Mouse (Mus musculus) heart, adult 8-10 months (tissue): ENCODE measurements around the gene Slc4a11. TPM values are rescaled to one million over a fixed set of nuclear protein-coding genes. Genes with fewer than 3 reads are reported as not detected.

ENCODE experiments used
- DNase-seq: peaks from one replicate; pipeline ENCODE4 v3.0.0; 2022; ENCODE audit warnings: low spot score
- total RNA-seq, 4 experiments: library from RNA; stranded (reverse); gene quantifications; 2 replicates each; pipeline ENCODE4 v1.2.4; 2022

Slc4a11 gene
- under 1 TPM in 3 of 4 experiments, not detected in 1; 0.17 to 0.28 (median 0.22) TPM for total RNA-seq

- DNase-seq = peak; percentile 11
These were observed at the start of gene Slc4a11 for GRCm38 (mm10) chr2:130697153-130697810. TSS of gene Slc4a11 (minus strand) at chr2:130697519.

GRCm38 (mm10) chr2:130743576-130743975, 46.3 kb upstream of the Slc4a11 start:
- DNase-seq = no peak

- DNase-seq = no peak
These were observed 42.8 kb upstream of the Slc4a11 start for GRCm38 (mm10) chr2:130740096-130740495.

- DNase-seq = no peak
These were observed 40.7 kb upstream of the Slc4a11 start for GRCm38 (mm10) chr2:130738019-130738418.

- no peak for DNase-seq
These were observed 38.0 kb upstream of the Slc4a11 start for GRCm38 (mm10) chr2:130735281-130735680.

GRCm38 (mm10) chr2:130733444-130733843, 36.1 kb upstream of the Slc4a11 start:
- no peak for DNase-seq

GRCm38 (mm10) chr2:130731855-130732254, 34.5 kb upstream of the Slc4a11 start:
- DNase-seq = no peak

DNA sequence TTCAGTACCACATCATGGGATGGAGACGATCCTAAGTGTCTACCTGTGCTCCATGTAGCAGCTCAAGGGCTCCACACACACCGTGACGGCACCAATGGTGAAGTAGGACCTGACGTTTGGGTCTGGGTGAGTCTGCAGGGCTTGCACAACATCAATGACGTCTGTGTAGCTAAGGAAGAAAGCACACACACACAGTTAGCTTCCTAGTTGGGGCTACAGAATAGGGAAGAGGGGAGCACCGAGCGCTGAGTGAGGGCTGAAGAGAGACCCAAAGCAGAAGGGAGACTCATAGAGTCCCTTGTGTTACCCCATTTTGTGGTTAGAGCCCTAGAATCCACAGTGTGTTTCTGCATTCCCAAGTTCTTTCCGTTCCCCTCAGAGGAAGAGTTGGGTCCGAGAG, 33.4 kb upstream of the Slc4a11 start:
- no peak for DNase-seq

DNA sequence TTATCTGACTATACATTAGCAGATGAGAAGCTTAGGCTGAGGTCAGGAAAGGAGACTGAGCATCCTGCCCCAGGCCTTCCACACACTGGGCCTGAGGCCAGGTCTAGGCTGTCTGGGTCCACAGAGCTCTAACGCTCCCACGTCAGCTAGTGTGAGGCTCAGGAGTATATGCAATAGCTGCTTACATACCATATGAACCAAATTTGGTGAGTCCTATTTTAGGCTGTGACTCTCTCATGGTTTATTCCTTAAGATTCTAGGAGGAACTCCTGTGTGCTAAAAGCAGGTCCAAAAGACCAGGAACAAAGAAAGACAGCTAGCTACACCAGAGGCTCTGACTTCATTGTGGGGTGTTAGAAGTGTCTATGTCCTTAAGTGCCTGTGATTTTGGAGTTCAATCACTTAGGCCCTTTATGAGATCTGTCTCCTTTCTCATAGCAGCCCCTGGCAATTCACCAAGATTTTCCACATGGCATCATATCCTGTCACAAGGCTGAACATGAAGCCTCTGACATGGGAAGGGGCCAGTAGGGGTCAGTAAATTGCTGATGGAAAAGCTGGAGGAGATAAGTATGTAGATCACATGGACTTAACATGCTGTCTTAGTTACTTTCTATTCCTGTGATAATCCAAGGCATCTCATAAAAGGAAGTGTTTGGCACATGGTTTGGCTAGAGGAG, 31.7 kb upstream of the Slc4a11 start:
- no peak for DNase-seq

DNA sequence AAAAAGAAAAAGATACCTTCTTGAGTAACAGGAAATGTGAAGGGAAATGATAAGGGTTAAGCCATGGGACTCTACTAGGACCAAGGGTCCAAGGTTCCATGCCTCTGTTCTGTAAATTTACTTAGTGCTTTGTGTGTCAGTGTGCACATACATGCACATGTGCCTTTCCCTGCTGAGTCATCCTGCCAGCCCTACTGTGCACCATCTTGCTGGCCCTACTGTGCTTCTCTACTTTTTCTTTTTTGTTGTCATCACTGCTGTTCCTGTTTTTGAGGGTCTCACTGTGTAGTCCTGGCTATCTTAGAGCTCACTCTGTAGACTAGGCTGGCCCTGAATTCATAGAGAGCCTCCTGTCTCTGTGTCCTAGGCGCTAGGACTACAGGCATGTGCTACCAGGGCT, 30.4 kb upstream of the Slc4a11 start:
- DNase-seq = no peak

DNA sequence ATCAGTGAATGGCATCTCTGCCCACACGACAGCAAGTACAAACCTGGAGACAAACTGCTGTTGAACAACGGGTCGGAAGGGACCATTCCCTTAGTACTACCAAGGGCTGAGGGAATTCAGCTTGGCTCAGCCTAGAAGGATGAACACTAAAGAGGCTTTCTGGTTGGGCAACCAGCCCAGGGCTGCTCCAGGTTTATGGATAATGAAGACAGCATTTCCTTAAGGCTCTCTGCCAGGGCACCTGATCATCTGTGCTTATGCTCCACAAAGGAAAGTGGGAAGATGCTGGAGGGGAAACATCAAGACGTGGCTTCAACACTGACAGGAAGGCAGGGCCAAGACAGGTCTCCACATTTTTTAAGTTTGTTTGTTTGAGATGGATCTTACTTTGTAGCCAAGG, 27.1 kb upstream of the Slc4a11 start:
- DNase-seq = no peak

DNA sequence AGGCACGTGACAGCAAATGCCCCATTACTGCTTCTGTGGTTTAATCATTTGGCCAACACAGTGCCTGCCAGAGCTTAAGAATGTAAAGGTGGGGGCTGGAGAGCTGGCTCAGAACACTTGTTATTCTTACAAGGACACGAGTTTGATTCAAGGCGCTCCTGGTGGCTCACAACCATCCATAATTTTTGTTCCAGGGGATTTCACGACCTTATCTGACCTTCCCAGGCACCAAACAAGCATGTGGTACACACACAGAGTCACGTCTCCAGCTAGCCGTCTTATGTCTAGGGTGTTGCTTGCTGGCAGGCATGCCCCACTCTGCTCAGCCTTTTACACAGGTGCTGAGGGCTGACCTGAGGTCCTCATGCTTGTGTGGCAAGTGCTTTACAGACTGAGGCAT, 20.6 kb upstream of the Slc4a11 start:
- DNase-seq = no peak

- no peak for DNase-seq
These were observed 9.7 kb upstream of the Slc4a11 start for GRCm38 (mm10) chr2:130707057-130707456.

GRCm38 (mm10) chr2:130706602-130707001, 9.3 kb upstream of the Slc4a11 start:
- no peak for DNase-seq

DNA sequence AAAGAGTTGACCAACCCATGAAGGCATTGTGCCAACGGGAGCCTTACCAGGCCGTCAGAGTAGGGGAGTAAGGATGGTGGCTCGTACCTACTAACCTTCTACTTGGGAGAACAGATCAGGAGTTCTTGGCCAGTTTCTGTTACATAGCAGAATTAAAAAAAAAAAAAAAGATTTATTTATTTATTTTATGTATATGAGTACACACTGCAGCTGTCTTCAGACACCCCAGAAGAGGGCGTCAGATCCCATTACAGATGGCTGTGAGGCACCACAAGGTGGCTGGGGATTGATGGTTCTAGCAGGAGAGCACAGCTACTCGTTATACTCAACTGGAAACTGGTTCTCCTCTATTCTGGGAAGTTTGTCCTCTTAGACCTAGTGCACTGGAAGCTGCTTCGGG, 7.9 kb upstream of the Slc4a11 start:
- no peak for DNase-seq

DNA sequence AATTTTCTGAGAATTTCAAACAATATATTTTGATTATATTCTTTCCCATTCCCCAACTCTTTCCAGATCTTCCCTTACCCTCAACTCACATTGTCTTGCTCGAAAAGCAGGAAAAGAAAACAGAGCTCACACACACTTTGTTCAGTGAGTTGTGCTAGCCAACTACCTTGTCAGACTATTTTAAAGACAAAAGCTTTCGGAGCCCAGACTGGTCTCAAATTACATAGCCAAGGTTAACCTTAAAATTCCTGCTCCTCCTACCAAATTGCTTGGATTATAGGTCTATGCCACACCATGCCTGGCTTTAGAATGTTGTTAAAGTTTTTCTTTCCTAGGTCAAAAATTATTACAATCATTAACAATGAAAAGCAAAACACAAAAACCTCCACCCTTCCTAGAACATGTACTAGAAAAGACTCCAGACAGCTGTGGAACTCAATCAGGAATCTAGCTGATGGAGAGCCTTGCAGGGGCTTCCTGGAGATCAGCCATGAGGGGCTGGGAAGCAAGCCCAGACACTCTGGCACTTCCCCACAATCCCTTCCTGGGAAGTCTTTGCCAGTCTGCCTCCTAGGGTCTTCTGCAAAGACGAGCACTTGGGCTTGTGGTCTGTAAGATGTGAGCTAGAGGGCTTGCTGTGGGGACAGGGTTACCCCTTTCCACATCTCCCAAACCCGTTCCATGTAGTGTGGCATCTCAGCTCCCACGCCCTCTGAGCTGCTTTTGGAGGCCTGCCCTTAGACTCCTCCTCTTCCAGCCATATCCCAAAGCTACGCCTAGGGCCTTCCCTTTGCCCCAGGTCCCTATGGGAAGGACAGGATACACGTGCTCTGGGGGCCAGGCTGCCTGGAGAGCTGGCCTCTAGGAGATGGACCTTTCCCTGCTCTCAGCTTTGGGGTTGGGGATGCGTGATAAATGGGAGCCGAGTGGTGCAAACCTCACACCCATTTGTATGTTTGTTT, 7.0 kb upstream of the Slc4a11 start:
- DNase-seq = no peak

DNA sequence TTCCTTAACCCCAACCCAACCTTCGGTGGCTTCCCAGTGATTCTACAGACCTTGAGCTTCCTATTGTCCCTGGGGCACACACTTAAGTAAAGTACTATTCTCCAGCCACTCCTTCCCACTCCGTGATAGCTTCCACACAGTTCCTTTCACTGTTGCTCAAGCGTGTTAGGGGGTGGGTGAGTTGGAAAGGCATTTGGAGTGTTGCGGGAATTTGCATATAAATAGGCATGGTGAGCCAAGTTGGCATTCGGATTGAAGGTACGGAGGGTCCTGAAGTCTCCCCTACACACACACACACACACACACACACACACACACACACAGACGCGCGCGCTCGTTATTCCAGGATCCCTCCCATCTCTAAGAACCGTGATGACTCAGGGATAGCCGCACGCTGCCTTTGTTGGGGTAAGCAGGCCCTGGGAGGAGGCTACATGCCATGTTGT, 525 bp upstream of the Slc4a11 start:
- no peak for DNase-seq

DNA sequence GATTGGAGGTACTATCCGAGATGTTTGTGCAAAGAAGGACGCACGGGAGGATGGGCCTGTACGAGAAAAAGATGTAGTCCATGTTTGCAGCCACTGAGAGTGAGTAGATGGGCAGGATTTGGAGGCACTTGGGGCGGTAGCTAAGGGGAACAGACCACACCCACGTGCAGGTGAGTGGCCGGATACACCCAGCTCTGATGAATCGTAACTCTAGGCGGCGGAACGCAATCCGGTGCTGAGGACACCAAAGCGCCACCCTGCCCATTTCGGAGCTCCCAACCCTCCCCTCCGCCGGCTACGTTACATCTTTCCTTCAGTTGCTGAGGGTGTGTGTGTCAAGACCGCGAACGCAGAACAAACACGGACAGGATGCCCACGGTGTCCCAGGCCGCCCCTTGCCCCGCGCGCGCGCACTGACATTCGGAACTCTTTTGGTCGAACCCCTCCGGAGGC, 593 bp downstream of the Slc4a11 start:
- no peak for DNase-seq

DNA sequence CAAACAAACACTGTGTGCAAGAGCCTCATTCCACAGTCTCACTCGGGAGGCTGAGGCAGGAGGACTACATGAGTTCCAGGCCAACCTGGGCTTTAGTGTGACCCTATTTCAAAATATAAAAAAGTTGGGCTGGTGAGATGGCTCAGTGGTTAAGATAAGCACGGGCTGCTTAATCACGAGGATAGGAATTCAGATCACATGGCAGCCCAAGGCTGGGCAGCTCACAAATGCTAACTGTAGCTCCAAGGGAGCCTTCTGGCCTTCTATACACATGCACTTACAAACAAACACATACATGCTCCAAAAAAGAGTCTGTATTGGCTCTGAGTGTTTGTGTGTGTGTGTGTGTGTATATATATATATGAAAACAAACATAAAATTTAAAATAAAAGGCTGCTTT, 3.8 kb downstream of the Slc4a11 start:
- no peak for DNase-seq

DNA sequence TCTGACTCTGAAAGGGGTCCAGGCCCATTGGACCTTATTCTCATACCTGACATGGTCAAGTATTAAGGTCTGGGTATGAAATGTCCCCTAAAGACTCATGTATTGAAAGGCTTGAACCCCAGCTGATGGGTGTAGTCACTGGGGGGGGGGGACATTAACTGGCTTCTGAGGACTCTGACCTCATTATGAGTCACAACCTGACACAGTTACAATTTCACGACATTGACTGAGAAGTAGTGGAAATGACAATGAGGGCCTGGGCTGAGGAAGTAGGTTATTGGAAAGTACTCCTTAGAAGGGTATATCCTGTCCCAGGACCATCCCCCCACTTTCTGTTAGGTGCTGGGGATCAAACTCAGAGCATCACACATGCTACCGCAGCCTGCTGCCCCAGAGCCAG, 8.3 kb downstream of the Slc4a11 start:
- DNase-seq = no peak

GRCm38 (mm10) chr2:130685426-130685825, 11.9 kb downstream of the Slc4a11 start:
- DNase-seq = no peak

DNA sequence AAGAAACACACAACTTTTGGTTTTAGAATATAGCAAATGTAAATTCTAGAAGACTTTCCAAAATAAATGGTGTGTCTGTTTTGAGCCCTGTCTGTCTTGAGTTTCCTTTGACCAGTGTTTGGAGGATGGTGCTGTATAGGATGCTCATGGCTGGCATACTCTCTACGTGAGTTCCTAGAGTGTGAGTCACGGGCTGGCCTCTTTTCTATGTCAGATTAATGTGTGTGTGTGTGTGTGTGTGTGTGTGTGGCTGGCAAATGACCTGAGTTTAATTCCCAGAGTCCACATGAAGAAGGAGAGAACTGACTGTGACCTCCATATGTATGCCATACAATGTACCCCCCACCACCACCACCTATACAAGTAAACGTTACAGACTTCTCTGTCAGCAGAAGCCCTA, 15.8 kb downstream of the Slc4a11 start:
- no peak for DNase-seq
